Mouse (Mus musculus): ENCODE data around the gene Vsig2.

Vsig2 gene

DNA sequence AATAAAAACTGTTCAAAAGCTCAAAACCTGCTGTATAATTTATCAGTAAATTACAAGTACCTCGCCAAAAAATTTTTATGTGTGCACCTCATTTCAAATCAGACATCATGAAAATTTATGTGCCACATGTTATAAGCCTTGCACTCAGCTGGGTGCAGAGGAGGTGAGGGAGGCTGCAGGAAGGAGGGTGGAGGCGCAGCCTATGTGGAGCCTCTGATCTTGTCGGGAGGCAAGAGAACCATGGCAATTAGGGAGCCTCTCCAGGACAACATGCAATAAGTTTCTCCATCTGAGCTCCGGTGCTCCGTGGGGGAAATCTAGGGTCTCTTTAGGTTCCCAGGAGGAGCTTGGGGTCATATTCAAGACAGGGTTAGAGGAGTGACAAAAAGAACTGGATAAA lies 28.4 kb downstream of the Vsig2 start:
- DNase-seq, result no peak

DNA sequence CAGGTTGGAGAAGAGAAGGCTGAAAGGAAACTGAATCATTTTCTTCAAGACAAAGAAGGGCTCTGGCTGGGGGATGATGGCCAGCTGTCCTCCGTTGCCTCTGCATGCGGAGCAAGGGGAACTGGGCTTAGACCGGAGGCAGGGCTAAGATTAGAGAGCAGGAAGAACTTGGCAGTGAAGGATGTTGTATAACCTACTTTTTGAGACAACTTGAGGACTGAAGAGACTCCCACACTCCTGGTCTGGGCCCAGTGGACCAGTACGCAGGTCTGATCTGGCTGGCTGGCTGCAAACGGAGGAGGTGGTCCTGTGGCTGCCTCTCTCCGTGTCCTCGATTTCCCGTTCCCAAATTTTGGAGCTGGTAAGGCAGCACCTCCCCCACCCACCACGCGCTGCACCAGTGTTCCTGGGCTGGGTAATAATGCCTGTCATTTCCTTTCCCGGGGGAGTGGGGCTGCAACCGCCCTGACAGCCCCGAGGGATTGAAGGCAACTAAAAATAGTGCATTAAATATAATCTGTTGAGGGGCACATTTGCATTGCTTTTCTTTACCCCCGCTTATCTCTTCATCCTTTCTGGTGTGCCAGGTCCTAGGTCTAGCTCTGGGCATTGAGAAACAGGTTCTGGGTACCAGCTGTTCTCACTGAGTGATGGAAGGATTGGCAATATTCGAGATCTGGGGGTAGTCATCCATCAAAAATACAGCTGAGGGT lies 29.0 kb downstream of the Vsig2 start:
- DNase-seq, result no peak

DNA sequence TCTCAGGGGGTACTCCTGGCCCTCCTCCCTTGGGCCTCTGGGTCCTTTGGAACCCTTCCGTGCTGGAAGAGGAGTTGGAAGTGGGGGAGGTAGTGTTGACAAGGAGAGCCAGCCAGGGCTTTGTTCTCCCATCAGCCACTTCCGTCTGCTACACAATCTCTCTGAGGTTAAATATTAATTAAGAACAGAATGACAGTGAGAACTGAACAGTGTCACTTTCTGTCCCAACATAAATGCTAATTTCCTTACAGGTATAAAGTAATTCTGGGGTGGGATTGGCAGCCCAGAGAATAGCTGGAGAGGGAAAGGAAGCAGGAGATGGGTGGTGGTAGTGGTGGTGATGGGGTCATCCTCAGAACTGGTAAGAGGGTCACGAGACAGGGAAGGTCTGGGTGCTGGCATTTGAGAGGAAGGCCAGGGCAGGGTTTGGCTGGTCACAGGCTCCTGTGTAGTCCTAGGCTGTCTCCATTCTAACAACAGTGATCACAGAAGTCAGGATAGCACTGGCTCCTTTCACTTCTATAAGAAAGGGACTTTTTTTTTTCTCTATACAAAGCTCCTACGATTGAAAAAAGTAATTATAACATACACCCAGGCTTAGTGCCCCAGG lies 29.7 kb downstream of the Vsig2 start:
- no peak for DNase-seq

DNA sequence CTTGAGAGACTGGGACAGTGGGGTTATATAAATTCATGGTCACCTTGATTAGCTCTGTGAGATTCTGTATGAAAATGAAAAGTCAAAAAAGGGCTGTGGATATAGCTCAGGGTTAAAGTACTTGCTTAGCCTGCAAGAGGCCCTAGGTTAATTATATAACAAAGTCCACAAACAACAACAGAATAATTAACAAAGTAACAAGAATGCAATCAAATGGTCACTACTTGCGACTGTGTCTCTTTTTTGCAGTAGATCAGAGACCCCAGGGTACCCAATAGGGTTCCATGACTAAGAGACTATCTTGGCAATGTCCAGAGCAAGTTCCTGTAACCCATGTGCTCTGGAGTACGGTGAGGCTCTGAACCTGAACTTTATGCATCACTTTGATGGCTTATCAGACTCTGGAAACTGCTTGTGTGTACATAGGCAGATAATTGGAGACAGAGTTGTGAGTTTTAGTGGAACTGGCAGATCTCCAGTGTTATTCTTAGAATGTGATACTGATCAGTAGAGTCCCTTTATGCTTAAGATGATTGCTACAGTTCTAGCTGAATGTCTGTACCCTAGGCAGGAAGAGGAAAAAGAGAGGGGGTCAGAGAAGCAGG lies 30.3 kb downstream of the Vsig2 start:
- no peak for DNase-seq

DNA sequence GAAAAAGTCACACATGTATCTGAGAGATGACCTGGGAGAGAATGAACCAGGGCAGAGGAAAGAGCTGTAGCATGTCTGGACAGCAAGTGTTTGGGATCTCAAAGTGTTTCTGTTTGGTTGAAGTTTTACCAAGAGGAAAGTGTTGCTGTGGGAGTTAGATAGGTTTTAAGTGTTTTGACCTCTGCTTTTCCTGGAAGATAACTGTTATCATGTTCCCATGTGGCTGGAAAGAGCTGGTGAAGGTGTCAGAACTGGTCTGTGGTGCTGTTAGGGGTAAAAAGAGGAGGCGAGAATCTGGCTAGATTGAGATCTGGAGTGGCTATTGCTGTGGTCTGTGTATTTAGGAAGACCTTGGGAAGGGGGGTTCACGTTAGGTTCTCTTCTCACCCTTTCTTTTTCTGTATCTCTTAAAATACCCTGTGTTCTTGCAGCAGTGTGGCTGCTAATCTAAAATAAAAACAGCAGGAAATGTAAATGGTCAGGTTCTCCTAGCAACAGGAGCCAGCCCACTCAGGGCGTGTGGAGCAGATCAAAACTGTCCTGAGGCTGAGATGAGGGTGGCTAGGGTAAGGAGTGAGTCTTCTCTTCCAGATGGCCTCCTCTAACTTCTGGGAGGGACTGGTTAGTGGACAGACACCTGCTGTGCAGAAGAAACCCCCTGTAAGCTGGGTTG lies 33.3 kb downstream of the Vsig2 start:
- DNase-seq, result no peak

DNA sequence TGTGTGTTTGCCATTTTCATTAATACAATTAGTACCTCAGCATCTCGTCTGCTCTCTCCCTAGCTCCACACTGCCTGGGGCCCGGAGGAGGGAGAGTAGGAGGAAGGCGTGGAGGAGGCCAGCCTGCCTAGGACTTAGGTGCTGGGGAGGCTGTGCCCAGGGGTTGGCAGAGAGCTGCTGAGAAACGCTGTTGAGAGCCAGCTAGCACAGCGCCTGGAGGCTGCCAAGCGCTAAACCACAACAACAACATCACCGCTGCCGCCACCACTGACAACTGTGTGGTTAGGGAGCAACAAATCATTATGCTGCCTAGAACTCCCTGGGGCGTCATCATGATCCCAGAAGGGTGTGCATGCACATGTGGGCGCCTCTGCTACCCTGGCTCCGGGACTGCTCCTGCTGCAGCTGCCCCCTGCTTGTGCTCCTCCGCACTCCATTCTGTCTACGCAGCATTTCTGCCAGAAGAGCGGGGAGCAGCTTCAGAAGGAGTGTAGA lies 37.4 kb downstream of the Vsig2 start:
- DNase-seq, result no peak

DNA sequence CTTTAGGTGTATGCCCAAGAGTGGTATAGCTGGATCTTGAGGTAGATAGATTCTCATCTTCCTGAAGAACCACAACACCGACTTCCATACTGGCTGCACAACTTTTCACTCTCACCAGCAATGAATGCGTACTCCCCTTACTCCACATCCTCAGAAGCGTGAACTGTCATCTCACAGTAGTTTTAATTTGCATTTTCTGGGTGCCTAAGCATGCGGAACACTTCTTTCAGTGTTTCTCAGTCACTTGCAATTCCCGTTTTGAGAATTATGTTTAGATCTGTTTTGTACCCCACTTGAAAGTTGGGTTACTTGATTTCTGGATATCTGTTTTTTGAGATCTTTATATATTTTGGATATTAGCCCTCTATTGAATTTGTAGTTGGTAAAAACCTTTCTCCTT lies 44.5 kb downstream of the Vsig2 start:
- no peak for DNase-seq

DNA sequence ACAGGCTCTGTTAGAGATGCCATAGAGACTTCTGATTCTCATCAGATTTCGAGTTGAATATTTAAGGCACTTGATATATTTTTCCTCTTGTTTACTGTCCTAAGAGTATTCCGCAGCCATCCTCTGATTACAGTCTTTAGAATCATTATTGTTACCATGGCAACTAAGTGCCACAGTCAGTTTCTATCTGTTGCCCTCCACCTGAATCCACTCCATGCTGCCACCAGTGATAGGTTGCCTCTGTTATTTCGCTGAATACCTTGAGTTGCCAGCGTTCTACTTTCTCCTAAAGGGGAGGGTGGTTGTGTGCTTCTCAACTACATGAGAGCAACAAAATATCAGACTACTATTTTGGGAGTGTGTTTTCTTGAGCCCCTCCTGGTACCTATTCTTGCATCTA lies 47.7 kb downstream of the Vsig2 start:
- DNase-seq, result no peak

DNA sequence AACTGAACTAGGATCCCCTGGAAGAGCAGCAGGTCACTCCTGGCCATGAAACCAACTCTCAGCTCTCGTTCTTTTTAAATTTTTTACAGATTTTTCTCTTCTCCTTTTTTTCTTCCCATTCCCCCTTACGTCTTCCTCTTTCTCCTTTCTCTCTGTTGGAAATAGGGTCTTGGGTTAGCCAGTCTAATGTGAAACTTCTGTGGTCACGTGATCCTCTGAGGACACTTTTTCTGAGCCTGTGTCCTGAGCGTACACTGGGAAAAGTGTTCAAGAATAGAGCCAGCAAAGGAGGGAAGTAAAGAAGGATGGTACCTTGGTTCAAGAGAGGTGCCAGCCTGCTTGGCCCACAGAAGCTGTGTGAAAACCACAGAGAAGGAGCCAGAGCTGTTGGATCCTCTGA lies 51.3 kb downstream of the Vsig2 start:
- DNase-seq, result no peak

DNA sequence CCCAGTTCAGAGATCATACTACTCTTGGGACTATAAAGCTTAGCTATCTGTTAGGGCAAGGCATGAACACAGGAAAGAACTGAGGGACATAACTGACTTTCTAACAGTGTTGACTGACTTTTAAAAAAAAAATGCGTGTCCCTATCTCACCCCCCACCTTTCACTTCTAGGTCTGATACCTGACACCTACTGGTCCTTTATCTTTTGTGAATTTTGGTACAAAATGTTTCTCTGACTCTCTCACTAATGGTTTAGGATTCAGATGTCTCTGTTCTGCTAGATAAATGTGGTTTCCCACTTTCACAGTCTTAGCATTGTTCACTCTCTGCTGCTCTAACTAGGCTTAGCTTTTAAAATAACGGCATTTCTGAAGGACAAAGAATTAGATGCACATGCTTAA lies 53.0 kb downstream of the Vsig2 start:
- no peak for DNase-seq

DNA sequence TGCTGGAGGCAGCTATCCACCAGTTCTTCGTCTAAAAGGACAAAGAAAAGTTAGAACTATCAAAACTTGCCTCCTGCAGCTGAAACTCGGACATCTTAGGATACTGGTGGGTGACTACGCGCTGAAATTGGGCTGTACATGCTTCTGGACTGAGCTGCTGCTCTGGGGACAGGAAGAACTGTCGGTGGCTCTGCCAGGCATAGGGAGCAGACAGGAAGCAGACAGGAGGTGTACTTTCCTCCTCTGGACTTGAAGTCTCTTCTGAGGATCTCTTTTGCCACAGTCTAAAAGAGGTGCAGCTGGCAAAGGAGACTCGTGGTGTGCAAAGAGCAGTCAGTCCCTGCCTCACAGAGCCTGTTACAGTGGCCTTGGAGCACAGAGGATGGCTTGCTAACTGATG lies 53.6 kb downstream of the Vsig2 start:
- DNase-seq, result no peak

DNA sequence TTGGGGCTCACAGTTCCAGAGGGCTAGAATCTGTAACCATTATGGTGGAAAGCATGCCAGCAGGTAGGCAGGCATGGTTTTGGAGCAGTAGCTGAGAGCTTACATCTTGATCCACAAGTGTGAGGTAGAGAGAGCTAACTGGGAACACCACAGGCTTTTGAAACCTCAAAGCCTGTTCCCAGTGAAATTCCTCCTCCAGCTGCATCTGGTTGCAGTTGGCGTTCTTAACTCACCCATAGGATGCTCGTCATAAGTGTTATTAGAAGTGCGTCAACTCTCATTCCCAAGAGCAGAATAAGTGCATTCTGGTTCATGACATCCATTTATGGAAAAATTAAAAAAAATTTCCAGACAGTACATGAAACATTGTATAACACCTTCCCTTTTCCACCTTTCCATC lies 54.6 kb downstream of the Vsig2 start:
- DNase-seq, result no peak
